Mouse (Mus musculus) spleen, adult 12 weeks (tissue): ENCODE data around the gene Gpm6b.

Experiments
- DNase-seq: peaks from one replicate; pipeline ENCODE4 v3.0.0; 2022; ENCODE audit warnings: low spot score

Gpm6b gene

GRCm38 (mm10) chrX:166238831-166239460 lies at the start of gene Gpm6b:
TSS of gene Gpm6b (plus strand) at chrX:166238911.
- DNase-seq: no peak

- no peak for DNase-seq
These were observed 42.4 kb upstream of the Gpm6b start for GRCm38 (mm10) chrX:166196327-166196726.

DNA sequence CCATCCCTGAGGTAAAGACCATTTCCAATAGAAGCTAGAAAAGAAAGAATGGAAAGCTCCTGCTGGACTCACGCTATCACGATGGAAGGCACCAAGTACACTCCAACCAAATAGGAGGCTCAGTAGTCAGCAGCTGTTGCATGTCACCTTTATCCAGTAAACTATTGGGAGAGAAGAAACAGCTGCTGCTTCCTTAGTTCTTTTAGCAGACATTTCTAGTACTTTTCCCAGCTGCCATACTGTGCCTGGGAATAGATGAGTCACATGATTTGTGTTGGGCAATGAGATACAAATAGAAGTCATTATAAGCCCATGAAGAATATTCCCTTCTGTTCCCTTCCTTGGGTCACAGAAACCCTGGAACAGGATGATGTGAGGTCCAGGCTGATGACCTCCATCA lies 40.4 kb upstream of the Gpm6b start:
- DNase-seq: no peak

GRCm38 (mm10) chrX:166199812-166200211 lies 38.9 kb upstream of the Gpm6b start:
- DNase-seq: no peak

DNA sequence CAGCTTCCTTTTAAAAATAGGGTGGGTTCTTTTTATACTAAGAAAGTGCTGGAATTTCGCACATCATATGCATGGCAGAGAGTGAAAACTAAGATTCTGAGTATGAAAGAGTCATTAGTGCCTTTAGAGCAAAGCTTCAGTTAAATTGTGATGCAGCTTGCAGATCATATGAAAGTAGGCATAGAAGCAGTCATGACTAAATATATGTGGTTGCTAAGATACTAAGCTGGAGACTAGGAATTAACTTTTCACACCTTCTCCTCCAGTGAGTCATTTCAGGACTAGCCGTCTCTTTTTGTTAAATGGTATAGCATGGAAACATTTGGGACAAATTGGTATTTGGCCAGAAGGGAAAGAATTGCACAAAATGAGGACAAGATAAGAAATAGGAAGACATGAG lies 24.1 kb upstream of the Gpm6b start:
- no peak for DNase-seq

- DNase-seq: no peak
These were observed 22.5 kb upstream of the Gpm6b start for GRCm38 (mm10) chrX:166216248-166216647.

GRCm38 (mm10) chrX:166216720-166217119 lies 22.0 kb upstream of the Gpm6b start:
- no peak for DNase-seq

DNA sequence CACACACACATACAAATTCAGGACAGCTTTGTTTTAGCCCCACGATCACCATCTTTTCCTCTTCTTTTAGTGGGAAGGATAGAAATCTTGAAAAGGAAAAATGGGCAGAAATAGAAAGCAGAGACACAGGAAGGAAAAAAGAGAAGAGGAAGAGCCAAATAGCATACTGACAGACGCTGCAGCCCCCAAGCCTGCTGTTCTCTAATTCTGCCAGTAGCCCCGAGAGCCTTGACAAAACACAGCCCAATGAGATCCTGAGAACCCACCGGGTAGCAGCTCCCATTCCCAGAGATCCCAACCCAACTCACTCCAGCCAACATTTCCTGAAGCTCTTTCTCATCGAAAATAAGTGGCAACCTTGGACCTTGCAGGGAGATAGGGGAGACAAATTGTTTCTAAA lies 19.4 kb upstream of the Gpm6b start:
- no peak for DNase-seq

DNA sequence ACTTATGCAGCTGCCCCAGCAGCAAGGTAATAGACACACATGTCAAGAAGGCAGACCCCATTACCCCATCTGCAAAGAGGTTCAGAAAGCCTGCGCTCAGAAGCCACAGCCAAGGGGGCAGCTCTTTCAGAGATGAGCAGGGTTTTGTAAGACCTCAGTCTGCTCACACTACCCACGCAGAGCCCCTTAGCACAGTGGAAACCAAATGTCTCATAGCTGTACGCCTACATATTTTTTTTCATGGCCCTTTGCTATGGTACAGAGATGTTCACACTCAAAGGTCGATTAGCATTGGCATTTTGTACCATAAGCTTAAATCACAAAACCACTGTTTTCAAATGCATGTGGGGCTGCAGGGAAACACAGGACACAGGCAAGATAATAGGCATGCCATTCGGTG lies 11.9 kb upstream of the Gpm6b start:
- no peak for DNase-seq

- DNase-seq: no peak
These were observed 9.0 kb upstream of the Gpm6b start for GRCm38 (mm10) chrX:166229750-166230149.

- DNase-seq: no peak
These were observed 8.0 kb upstream of the Gpm6b start for GRCm38 (mm10) chrX:166230515-166231267.

DNA sequence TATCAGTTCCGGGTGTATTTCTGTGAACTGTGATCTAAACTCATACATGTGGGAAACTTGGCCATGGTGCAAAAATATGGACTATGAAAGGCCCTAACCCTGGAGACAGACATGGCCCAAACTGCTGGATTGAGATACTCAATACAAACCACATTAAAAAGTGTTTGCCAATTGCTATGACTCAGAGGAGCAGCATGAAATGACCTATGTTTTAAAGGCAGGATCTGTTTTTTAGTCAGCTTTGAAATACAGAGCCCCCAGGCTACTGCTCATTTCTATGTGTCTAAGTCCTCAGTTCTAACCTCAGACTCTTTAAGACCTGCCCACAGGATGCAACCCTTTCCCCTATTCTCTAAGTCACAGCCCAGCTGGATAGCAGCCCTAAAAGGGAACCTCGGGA lies 2.6 kb upstream of the Gpm6b start:
- DNase-seq: no peak

DNA sequence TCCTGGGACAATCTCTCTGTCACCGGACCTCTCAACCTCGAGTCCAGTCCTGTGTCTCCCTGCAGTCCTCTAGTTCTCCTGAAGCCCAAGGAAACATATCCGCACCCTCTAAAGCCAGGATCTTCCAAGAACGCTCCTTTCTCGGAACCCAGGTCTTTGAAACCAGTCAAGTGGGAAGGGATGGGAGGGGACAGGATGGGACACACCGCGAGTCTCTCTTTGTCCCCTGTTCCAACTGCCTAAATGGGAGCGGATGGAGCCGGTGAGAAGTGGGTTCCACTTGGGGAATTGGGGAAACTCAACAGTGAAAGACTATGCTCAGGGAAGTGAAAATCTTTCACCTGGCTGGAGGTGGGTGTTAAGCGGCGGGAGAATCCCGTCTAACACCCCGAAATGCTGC lies 809 bp downstream of the Gpm6b start:
- no peak for DNase-seq

DNA sequence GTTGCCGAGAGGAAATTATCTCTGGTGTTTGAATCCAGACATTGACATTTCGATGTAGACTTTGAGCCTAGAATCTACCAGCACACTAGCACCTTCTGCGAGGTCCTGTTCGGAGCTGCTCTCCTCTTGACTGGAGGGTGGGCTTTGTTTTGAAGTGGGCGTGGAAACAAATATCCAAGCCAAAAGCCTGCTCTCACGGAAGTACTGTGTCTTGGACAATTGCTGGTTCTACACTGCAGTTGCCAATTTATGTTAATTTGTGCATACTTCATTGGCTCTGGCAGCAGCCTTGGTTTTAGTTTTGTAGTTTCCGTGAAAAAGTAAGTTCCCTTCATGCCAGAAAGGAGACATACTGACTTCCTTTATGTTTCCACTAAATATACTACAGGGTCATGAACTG lies 2.0 kb downstream of the Gpm6b start:
- DNase-seq: no peak

- no peak for DNase-seq
These were observed 4.7 kb downstream of the Gpm6b start for GRCm38 (mm10) chrX:166243261-166243885.

- DNase-seq: no peak
These were observed 32.8 kb downstream of the Gpm6b start for GRCm38 (mm10) chrX:166271489-166271888.

GRCm38 (mm10) chrX:166272646-166273045 lies 33.9 kb downstream of the Gpm6b start:
- no peak for DNase-seq

DNA sequence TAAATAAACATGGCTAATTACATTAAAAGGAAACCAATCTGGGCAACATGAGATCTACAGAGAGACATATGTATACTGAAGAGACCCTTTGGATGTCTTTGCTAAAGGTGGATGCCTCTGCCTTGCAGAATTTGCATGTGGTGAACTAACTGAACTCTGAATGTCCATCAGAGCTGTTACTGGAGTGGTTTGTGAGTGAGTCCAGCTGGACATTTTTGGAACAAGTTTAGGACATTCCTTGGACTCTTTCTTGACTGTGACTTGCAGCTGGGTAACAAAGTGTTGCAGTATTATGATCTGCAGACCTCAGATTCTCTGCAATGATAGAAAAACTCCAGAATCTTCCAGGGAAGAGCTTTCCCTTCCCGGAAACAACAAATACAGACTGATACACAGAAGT lies 41.1 kb downstream of the Gpm6b start:
- DNase-seq: no peak

DNA sequence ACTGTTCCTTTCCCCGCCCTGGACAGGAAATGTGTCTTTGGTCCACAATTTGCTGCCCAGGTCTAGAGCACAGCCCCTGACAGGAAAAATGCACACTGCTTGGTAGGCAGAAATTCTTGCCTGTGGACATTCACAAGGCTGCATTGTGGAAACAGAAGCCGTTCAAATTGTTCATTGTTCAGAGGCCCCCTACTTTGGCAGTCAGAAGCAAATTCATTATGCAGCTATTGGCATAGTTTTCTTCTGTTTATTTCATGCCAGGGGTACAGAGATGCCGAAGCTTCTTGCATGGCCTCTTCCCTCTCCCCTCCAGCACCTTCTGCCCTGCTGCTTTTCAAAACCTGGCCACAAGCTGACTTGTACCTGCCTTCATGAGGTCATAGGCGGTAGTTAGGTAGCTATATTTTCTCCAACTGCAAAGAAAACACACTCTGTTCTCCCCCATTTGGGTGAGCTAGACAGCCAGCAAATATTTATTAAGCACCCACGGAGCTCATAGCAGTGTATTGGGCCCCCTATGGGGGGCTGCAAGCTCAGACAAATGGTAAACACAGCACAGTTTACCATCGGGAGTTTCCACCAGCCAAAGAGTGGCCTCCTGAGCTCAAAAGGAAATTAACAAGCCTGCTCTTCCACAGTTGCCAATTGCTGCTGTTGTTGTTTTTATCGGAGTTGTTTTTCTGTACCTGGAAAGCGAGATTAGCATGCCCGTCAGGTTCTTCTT lies 48.2 kb downstream of the Gpm6b start:
- DNase-seq: no peak

DNA sequence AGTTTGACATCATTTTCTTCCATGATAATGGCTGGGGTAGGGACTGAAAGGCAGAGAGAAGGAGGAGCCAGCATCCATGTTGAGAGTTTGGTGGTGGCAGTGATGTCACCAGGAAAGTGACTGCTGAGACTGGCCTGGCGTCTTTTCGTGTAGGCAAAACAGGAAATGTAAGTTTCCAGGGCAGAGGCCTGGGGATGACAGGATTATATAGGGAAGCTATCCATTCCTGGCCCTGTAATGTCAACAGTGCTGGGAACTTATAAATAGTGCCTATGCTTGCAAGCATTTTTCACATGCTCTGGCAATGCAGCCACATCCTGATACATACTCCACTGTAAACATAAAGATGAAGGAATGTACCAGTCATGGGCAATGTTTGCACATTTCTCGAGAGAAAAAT lies 52.6 kb downstream of the Gpm6b start:
- DNase-seq: no peak

GRCm38 (mm10) chrX:166293465-166293864 lies 54.8 kb downstream of the Gpm6b start:
- no peak for DNase-seq

DNA sequence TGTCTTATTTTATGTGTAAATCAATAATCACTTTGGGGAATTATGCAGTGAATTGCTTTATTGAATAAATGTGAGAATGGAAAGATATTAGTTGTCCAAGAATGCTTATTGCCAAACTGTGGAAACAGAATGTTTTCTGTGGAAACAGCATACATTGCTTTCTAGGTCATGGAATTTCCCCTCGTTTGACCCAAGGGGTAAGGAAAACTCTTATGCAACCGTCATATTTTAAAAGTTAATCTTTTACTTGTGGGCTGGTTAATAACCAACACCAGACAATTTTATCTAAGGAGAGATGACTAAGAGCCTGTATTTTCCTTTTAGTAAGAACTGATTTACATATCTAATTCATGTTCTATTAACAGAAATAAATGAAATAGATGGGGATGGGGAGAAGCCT lies 64.1 kb downstream of the Gpm6b start:
- no peak for DNase-seq

DNA sequence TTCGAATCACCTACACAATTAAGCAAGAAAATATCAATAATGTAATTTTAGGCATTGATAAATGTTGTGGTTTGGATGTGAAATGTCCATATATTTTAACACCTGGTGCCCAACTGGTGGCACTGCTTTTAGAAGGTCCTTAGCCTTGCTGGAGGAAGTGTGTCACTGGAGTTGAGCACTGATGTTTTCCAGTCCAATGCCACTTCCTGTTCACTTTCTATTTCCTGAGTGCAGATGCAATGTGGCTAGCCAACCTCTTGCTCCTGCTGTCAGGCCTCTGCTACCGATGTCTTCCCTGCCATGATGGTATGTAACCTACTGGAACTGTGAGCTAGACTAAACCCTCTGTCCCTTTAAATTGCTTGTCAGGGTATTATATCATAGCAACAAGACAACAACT lies 65.6 kb downstream of the Gpm6b start:
- DNase-seq: no peak
